Mouse (Mus musculus): ENCODE measurements around the gene Ap5b1. TPM values are rescaled to one million over a fixed set of nuclear protein-coding genes. Genes with fewer than 3 reads are reported as not detected.

The Ap5b1 gene
- polyA plus RNA-seq, 1 experiment from 2014 or later: 2.5 TPM

DNA sequence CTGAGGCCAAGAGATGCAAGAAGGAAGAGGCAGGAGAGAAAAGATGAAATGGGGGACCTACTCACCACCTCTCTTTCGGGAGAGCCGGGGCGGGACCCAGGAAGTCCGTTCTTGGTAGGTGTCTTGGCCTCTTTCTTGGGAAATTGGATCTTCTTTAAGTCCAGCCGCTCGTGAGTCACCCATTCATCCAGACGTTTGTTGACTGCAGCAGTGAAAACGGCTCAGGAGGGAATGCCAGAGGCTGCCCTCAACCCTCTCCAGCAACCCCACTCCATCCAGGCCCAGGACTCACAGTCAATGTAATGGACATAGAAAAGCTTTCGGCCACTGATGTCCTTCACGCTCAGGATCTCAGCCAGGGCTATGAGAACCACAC, 41.3 kb downstream of the Ap5b1 start:
- Histone ChIP-seq H3K36me3 (ENCODE audit: control insufficient read depth, insufficient read depth, low read length) (peaks cover 7% of the 10 kb centered on the region), H3K4me3 (ENCODE audit: low read depth, low read length) (peak overlapping the region; percentile 74), H3K4me2 (ENCODE audit: low read depth, low read length, severe bottlenecking) (peak overlapping the region; percentile 64), H3K27me3 (ENCODE audit: control insufficient read depth, insufficient read depth, low read length) (no peaks in the 10 kb centered on the region), H3K27ac (ENCODE audit: low read depth, low read length) (peak overlapping the region; percentile 94), H3K9me3 (ENCODE audit: control insufficient read depth, low read length) (no peaks in the 10 kb centered on the region), H3K4me1 (replicated peaks; ENCODE audit: control insufficient read depth, insufficient read depth, low read length) (0 out of 2 replicates have a peak, but pooled peaks cover 4% of the 10 kb centered on the region), H3K9ac (ENCODE audit: low read length) (peak overlapping the region; percentile 93)
- ATAC-seq (replicated peaks; ENCODE audit: low FRiP score): no peak
- WGBS: 64% methylated on average over 10 of the region's 10 CpGs
- no peak for DNase-seq (ENCODE audit: low spot score)

- Histone ChIP-seq H3K36me3 (ENCODE audit: control insufficient read depth, insufficient read depth, low read length) (peaks cover 7% of the 10 kb centered on the region), H3K4me1 (replicated peaks; ENCODE audit: control insufficient read depth, insufficient read depth, low read length) (0 out of 2 replicates have a peak, but pooled peaks cover 4% of the 10 kb centered on the region), H3K9me3 (ENCODE audit: control insufficient read depth, low read length) (no peaks in the 10 kb centered on the region), H3K4me2 (ENCODE audit: low read depth, low read length, severe bottlenecking) (peak within 1 kb of the TSS; percentile 64), H3K9ac (ENCODE audit: low read length) (peak within 1 kb of the TSS; percentile 93), H3K27me3 (ENCODE audit: control insufficient read depth, insufficient read depth, low read length) (no peaks in the 10 kb centered on the region), H3K4me3 (ENCODE audit: low read depth, low read length) (peak within 1 kb of the TSS; percentile 74), H3K27ac (ENCODE audit: low read depth, low read length) (peak within 1 kb of the TSS; percentile 94)
- peak; percentile 92 for ATAC-seq (replicated peaks; ENCODE audit: low FRiP score)
- peak; percentile 96 for DNase-seq (ENCODE audit: low spot score)
- under 1% methylated on average over 54 of the region's 55 CpGs for WGBS
Observed at GRCm38 (mm10) chr19:5609547-5610404, 42.0 kb downstream of the Ap5b1 start, which contains the start of gene Kat5. Gene Kat5 (minus strand): TSS chr19:5610237.

- 86% methylated on average over 1 of the region's 1 CpGs for WGBS
- H3K9me3 ChIP-seq (ENCODE audit: control insufficient read depth, low read length): no peaks in the 10 kb centered on the region
- H3K27ac ChIP-seq (ENCODE audit: low read depth, low read length): no peak overlapping the region
- no peak overlapping the region for H3K4me2 ChIP-seq (ENCODE audit: low read depth, low read length, severe bottlenecking)
- no peaks in the 10 kb centered on the region for H3K27me3 ChIP-seq (ENCODE audit: control insufficient read depth, insufficient read depth, low read length)
- DNase-seq (ENCODE audit: low spot score): no peak
- ATAC-seq (replicated peaks; ENCODE audit: low FRiP score): no peak
- H3K36me3 ChIP-seq (ENCODE audit: control insufficient read depth, insufficient read depth, low read length): no peaks in the 10 kb centered on the region; the same call in 1 of the 2 replicates
- no peak overlapping the region for H3K9ac ChIP-seq (ENCODE audit: low read length)
- no peak overlapping the region for H3K4me3 ChIP-seq (ENCODE audit: low read depth, low read length)
- 0 out of 2 replicates have a peak, but pooled peaks cover 4% of the 10 kb centered on the region for H3K4me1 ChIP-seq (replicated peaks; ENCODE audit: control insufficient read depth, insufficient read depth, low read length)
Observed at GRCm38 (mm10) chr19:5611973-5612372, 44.1 kb downstream of the Ap5b1 start.

- DNase-seq (ENCODE audit: low spot score) (no peak), ATAC-seq (replicated peaks; ENCODE audit: low FRiP score) (no peak)
- no peak overlapping the region for H3K9ac ChIP-seq (ENCODE audit: low read length)
- 0 out of 2 replicates have a peak, but pooled peaks cover 4% of the 10 kb centered on the region for H3K4me1 ChIP-seq (replicated peaks; ENCODE audit: control insufficient read depth, insufficient read depth, low read length)
- no peak overlapping the region for H3K4me2 ChIP-seq (ENCODE audit: low read depth, low read length, severe bottlenecking)
- H3K27ac ChIP-seq (ENCODE audit: low read depth, low read length): no peak overlapping the region
- no peaks in the 10 kb centered on the region for H3K27me3 ChIP-seq (ENCODE audit: control insufficient read depth, insufficient read depth, low read length)
- H3K36me3 ChIP-seq (ENCODE audit: control insufficient read depth, insufficient read depth, low read length): no peaks in the 10 kb centered on the region; the same call in 1 of the 2 replicates
- 70% methylated on average over 3 of the region's 3 CpGs for WGBS
- no peaks in the 10 kb centered on the region for H3K9me3 ChIP-seq (ENCODE audit: control insufficient read depth, low read length)
- no peak overlapping the region for H3K4me3 ChIP-seq (ENCODE audit: low read depth, low read length)
Observed at GRCm38 (mm10) chr19:5612762-5613411, 45.1 kb downstream of the Ap5b1 start.

- Histone ChIP-seq H3K27ac (ENCODE audit: low read depth, low read length) (no peak overlapping the region), H3K36me3 (ENCODE audit: control insufficient read depth, insufficient read depth, low read length) (no peaks in the 10 kb centered on the region), H3K4me1 (replicated peaks; ENCODE audit: control insufficient read depth, insufficient read depth, low read length) (no peaks in the 10 kb centered on the region), H3K27me3 (ENCODE audit: control insufficient read depth, insufficient read depth, low read length) (no peaks in the 10 kb centered on the region), H3K9me3 (ENCODE audit: control insufficient read depth, low read length) (no peaks in the 10 kb centered on the region), H3K4me2 (ENCODE audit: low read depth, low read length, severe bottlenecking) (no peak overlapping the region), H3K4me3 (ENCODE audit: low read depth, low read length) (no peak overlapping the region), H3K9ac (ENCODE audit: low read length) (no peak overlapping the region)
- WGBS: 83% methylated on average over 2 of the region's 2 CpGs
- ATAC-seq (replicated peaks; ENCODE audit: low FRiP score): no peak
- DNase-seq (ENCODE audit: low spot score): no peak
Observed at GRCm38 (mm10) chr19:5614953-5615352, 47.1 kb downstream of the Ap5b1 start.

- Histone ChIP-seq H3K27me3 (ENCODE audit: control insufficient read depth, insufficient read depth, low read length) (no peaks in the 10 kb centered on the region), H3K4me2 (ENCODE audit: low read depth, low read length, severe bottlenecking) (no peak overlapping the region), H3K27ac (ENCODE audit: low read depth, low read length) (no peak overlapping the region), H3K4me3 (ENCODE audit: low read depth, low read length) (no peak overlapping the region), H3K36me3 (ENCODE audit: control insufficient read depth, insufficient read depth, low read length) (no peaks in the 10 kb centered on the region), H3K4me1 (replicated peaks; ENCODE audit: control insufficient read depth, insufficient read depth, low read length) (no peaks in the 10 kb centered on the region), H3K9me3 (ENCODE audit: control insufficient read depth, low read length) (no peaks in the 10 kb centered on the region), H3K9ac (ENCODE audit: low read length) (no peak overlapping the region)
- no peak for DNase-seq (ENCODE audit: low spot score)
- ATAC-seq (replicated peaks; ENCODE audit: low FRiP score): no peak
- 85% methylated on average over 4 of the region's 4 CpGs for WGBS
Observed at GRCm38 (mm10) chr19:5620007-5620406, 52.2 kb downstream of the Ap5b1 start.

Other genes starting within 250 kb of the Ap5b1 start
- not detected in 2 replicates for gene Catsper1, start 232.3 kb upstream of the Ap5b1 start, polyA plus RNA-seq (2014; fragmentation: Nextera tagmentation; extraction: Ambion mirVana)
- gene Cst6, start 218.5 kb upstream of the Ap5b1 start, polyA plus RNA-seq (2014; fragmentation: Nextera tagmentation; extraction: Ambion mirVana): 0.83 TPM in 1 of 2 replicates, not detected in the other
- 79.2 and 82.8 TPM in 2 replicates for gene Eif1ad, start 201.3 kb upstream of the Ap5b1 start, polyA plus RNA-seq (2014; fragmentation: Nextera tagmentation; extraction: Ambion mirVana)
- gene Banf1, start 200.9 kb upstream of the Ap5b1 start, polyA plus RNA-seq (2014; fragmentation: Nextera tagmentation; extraction: Ambion mirVana): 470 and 498 TPM in 2 replicates
- gene Sart1, start 179.3 kb upstream of the Ap5b1 start, polyA plus RNA-seq (2014; fragmentation: Nextera tagmentation; extraction: Ambion mirVana): 87.1 and 101 TPM in 2 replicates
- not detected in 2 replicates for gene Tsga10ip, start 165.5 kb upstream of the Ap5b1 start, polyA plus RNA-seq (2014; fragmentation: Nextera tagmentation; extraction: Ambion mirVana)
- 193 and 202 TPM in 2 replicates for gene Drap1, start 143.0 kb upstream of the Ap5b1 start, polyA plus RNA-seq (2014; fragmentation: Nextera tagmentation; extraction: Ambion mirVana)
- 34.6 and 42.0 TPM in 2 replicates for gene AI837181, start 142.9 kb upstream of the Ap5b1 start, polyA plus RNA-seq (2014; fragmentation: Nextera tagmentation; extraction: Ambion mirVana)
- not detected in 2 replicates for gene Fosl1, start 120.5 kb upstream of the Ap5b1 start, polyA plus RNA-seq (2014; fragmentation: Nextera tagmentation; extraction: Ambion mirVana)
- gene Ccdc85b, start 110.1 kb upstream of the Ap5b1 start, polyA plus RNA-seq (2014; fragmentation: Nextera tagmentation; extraction: Ambion mirVana): 6.5 and 6.6 TPM in 2 replicates
- 105 TPM in 2 replicates for gene Fibp, start 107.4 kb upstream of the Ap5b1 start, polyA plus RNA-seq (2014; fragmentation: Nextera tagmentation; extraction: Ambion mirVana)
- 3.4 and 4.0 TPM in 2 replicates for gene Ctsw, start 99.5 kb upstream of the Ap5b1 start, polyA plus RNA-seq (2014; fragmentation: Nextera tagmentation; extraction: Ambion mirVana)
- 49.1 and 50.4 TPM in 2 replicates for gene Efemp2, start 94.1 kb upstream of the Ap5b1 start, polyA plus RNA-seq (2014; fragmentation: Nextera tagmentation; extraction: Ambion mirVana)
- 39.2 and 42.7 TPM in 2 replicates for gene Mus81, start 79.6 kb upstream of the Ap5b1 start, polyA plus RNA-seq (2014; fragmentation: Nextera tagmentation; extraction: Ambion mirVana)
- gene Cfl1, start 77.6 kb upstream of the Ap5b1 start, polyA plus RNA-seq (2014; fragmentation: Nextera tagmentation; extraction: Ambion mirVana): 3,238 and 3,452 TPM in 2 replicates
- not detected in 2 replicates for gene 1700020D05Rik, start 64.2 kb upstream of the Ap5b1 start, polyA plus RNA-seq (2014; fragmentation: Nextera tagmentation; extraction: Ambion mirVana)
- gene Snx32, start 57.5 kb upstream of the Ap5b1 start, polyA plus RNA-seq (2014; fragmentation: Nextera tagmentation; extraction: Ambion mirVana): 15.9 and 19.5 TPM in 2 replicates
- gene Ovol1, start 7.4 kb upstream of the Ap5b1 start, polyA plus RNA-seq (2014; fragmentation: Nextera tagmentation; extraction: Ambion mirVana): 0.11 and 0.35 TPM in 2 replicates
- gene Rnaseh2c, start 33.8 kb downstream of the Ap5b1 start, polyA plus RNA-seq (2014; fragmentation: Nextera tagmentation; extraction: Ambion mirVana): 158 and 198 TPM in 2 replicates
- 38.0 and 38.9 TPM in 2 replicates for gene Kat5, start 42.2 kb downstream of the Ap5b1 start, polyA plus RNA-seq (2014; fragmentation: Nextera tagmentation; extraction: Ambion mirVana)
- 37.8 and 39.9 TPM in 2 replicates for gene Rela, start 69.5 kb downstream of the Ap5b1 start, polyA plus RNA-seq (2014; fragmentation: Nextera tagmentation; extraction: Ambion mirVana)
- gene Sipa1, start 95.7 kb downstream of the Ap5b1 start, polyA plus RNA-seq (2014; fragmentation: Nextera tagmentation; extraction: Ambion mirVana): 18.4 and 19.9 TPM in 2 replicates
- 20.4 and 21.7 TPM in 2 replicates for gene Map3k11, start 120.7 kb downstream of the Ap5b1 start, polyA plus RNA-seq (2014; fragmentation: Nextera tagmentation; extraction: Ambion mirVana)
- 34.1 and 37.7 TPM in 2 replicates for gene Pcnx3, start 120.9 kb downstream of the Ap5b1 start, polyA plus RNA-seq (2014; fragmentation: Nextera tagmentation; extraction: Ambion mirVana)
- not detected in 2 replicates for gene Kcnk7, start 136.3 kb downstream of the Ap5b1 start, polyA plus RNA-seq (2014; fragmentation: Nextera tagmentation; extraction: Ambion mirVana)
- gene Ehbp1l1, start 158.3 kb downstream of the Ap5b1 start, polyA plus RNA-seq (2014; fragmentation: Nextera tagmentation; extraction: Ambion mirVana): 6.8 and 7.4 TPM in 2 replicates
- 140 and 162 TPM in 2 replicates for gene Fam89b, start 161.6 kb downstream of the Ap5b1 start, polyA plus RNA-seq (2014; fragmentation: Nextera tagmentation; extraction: Ambion mirVana)
- gene Ltbp3, start 172.9 kb downstream of the Ap5b1 start, polyA plus RNA-seq (2014; fragmentation: Nextera tagmentation; extraction: Ambion mirVana): 5.0 and 5.5 TPM in 2 replicates
- 65.2 and 66.3 TPM in 2 replicates for gene Scyl1, start 203.4 kb downstream of the Ap5b1 start, polyA plus RNA-seq (2014; fragmentation: Nextera tagmentation; extraction: Ambion mirVana)

All from forebrain, embryonic 11.5 days (tissue).